Mouse (Mus musculus) ovary, adult 10 weeks (tissue): Measurements from ENCODE around the gene Sycp1. TPM values are rescaled to one million over a fixed set of nuclear protein-coding genes. Genes with fewer than 3 reads are reported as not detected.

Source experiments
- polyA plus RNA-seq: library from polyadenylated mRNA; stranded (reverse); fragments of 350-450 nt; fragmentation: Illumina TruSeq; extraction: RNeasy Lipid Tissue Mini Kit (QIAGEN cat#74804); gene quantifications from one replicate; pipeline ENCODE4 v1.2.3, GENCODE M21; 2014

Sycp1 gene
- polyA plus RNA-seq = 3.0 TPM

GRCm38 (mm10) chr3:102935451-102936354, at the start of gene Sycp1:
Sycp1 (minus strand) TSS chr3:102936100.

GRCm38 (mm10) chr3:102964033-102964432, 28.1 kb upstream of the Sycp1 start, which contains the start of gene Nr1h5:
Nr1h5 (minus strand) TSS chr3:102964133.

GRCm38 (mm10) chr3:102782618-102783017, 153.3 kb downstream of the Sycp1 start, which contains the start of gene Tshb:
Tshb (minus strand) TSS chr3:102782718.

Other genes starting within 250 kb of the Sycp1 start
- gene Tspan2, start 201.6 kb downstream of the Sycp1 start, polyA plus RNA-seq = 64.7 TPM
- gene Tshb, start 153.4 kb downstream of the Sycp1 start, polyA plus RNA-seq = not detected
- gene Nr1h5, start 28.0 kb upstream of the Sycp1 start, polyA plus RNA-seq = not detected
- gene Sike1, start 59.6 kb upstream of the Sycp1 start, polyA plus RNA-seq = 66.5 TPM
- 826 TPM for gene Csde1, start 84.3 kb upstream of the Sycp1 start, polyA plus RNA-seq
- gene Nras, start 122.2 kb upstream of the Sycp1 start, polyA plus RNA-seq = 78.1 TPM
- not detected for gene Ampd1, start 137.9 kb upstream of the Sycp1 start, polyA plus RNA-seq
- 7.1 TPM for gene Dennd2c, start 166.5 kb upstream of the Sycp1 start, polyA plus RNA-seq
- gene Bcas2, start 235.6 kb upstream of the Sycp1 start, polyA plus RNA-seq = 119 TPM